Mouse (Mus musculus): Measurements from ENCODE around the gene Hist2h2bb. TPM values are rescaled to one million over a fixed set of nuclear protein-coding genes. Genes with fewer than 3 reads are reported as not detected.
"Not testable (repeated sequence)": the region's sequence is repeated elsewhere in the genome, so short reads cannot be mapped to it uniquely, and the experiment has no call there.

Gene Hist2h2bb
- 21.4 and 34.9 TPM in 2 replicates for polyA plus RNA-seq (2016; fragmentation: Nextera tagmentation; extraction: Ambion mirVana)

GRCm38 (mm10) chr3:96269511-96270474, at the start of gene Hist2h2bb:
TSS of gene Hist2h2bb (plus strand) at chr3:96269752.
- under 1% methylated on average over 45 of the region's 45 CpGs for WGBS
- peak; percentile 92 for ATAC-seq (ENCODE audit: insufficient number of reproducible peaks, insufficient read depth, low FRiP score, low TSS enrichment, low read depth)
- H3K9me3 ChIP-seq, result no peaks in the 10 kb centered on the region
- peaks cover 12% of the 10 kb centered on the region for H3K4me1 ChIP-seq (replicated peaks)
- peak within 1 kb of the TSS; percentile 98 for H3K27ac ChIP-seq
- H3K4me2 ChIP-seq, result peak within 1 kb of the TSS; percentile 77
- H3K27me3 ChIP-seq, result no peaks in the 10 kb centered on the region
- H3K4me3 ChIP-seq (replicated peaks), result peak within 1 kb of the TSS; percentile 53
- no peaks in the 10 kb centered on the region for H3K36me3 ChIP-seq
- H3K9ac ChIP-seq (replicated peaks), result peak within 1 kb of the TSS; percentile 81

DNA sequence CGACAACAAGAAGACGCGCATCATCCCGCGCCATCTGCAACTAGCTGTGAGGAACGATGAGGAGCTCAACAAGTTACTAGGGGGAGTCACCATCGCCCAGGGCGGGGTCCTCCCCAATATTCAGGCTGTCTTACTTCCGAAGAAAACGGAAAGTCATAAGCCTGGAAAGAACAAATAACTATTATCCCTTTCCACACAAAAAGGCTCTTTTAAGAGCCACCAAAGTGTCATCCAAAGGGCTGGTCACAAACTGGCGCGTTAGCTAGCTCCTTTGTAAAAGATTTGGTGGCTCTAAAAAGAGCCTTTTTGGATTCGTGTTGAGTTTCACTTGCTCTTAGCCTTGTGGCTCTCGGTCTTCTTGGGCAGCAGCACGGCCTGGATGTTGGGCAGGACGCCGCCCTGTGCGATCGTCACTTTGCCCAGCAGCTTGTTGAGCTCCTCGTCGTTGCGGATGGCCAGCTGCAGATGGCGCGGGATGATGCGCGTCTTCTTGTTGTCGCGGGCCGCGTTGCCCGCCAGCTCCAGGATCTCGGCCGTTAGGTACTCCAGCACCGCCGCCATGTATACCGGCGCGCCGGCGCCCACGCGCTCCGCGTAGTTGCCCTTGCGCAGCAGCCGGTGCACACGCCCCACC, 49.3 kb upstream of the Hist2h2bb start:
- peak overlapping the region; percentile 99 for H3K27ac ChIP-seq
- 0% methylated on average over 31 of the region's 47 CpGs for WGBS
- ATAC-seq (ENCODE audit: insufficient number of reproducible peaks, insufficient read depth, low FRiP score, low TSS enrichment, low read depth); H3K27me3 ChIP-seq; H3K36me3 ChIP-seq; H3K9me3 ChIP-seq: not testable (repeated sequence)
- H3K4me2 ChIP-seq, result peak overlapping the region; percentile 80
- peaks cover 36% of the 10 kb centered on the region for H3K4me1 ChIP-seq (replicated peaks)
- peak overlapping the region; percentile 59 for H3K4me3 ChIP-seq (replicated peaks)
- H3K9ac ChIP-seq (replicated peaks), result peak overlapping the region; percentile 87

DNA sequence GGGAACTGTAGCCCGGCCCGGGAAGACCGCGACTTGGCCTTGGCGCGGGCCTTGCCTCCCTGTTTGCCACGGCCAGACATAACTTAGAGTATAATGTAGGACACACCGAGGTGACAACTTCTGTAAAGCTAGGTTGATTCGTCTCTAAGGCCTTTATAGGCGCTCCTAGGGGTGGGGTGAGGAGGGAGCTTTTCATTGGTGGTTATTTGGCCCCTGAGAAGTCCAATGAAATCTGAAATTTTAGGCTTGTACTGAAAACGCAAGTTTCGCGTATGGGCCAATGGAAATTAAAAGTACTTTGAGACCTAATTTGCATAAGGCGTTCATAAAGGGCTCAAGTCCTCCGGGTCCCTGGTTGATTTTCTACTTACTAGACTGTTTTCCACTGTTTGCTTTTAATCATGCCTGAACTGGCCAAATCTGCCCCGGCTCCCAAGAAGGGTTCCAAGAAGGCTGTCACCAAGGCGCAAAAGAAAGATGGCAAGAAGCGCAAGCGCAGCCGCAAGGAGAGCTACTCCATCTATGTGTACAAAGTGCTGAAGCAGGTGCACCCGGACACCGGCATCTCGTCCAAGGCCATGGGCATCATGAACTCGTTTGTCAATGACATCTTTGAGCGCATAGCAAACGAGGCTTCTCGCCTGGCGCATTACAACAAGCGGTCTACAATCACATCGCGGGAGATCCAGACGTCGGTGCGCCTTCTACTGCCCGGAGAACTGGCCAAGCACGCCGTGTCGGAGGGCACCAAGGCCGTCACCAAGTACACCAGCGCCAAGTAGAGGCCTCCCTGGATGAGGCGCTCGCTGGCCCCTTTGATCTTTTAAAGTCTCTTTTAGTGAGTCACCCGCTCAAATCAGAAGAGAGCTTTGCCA, 48.5 kb upstream of the Hist2h2bb start, which contains the start of the genes Hist2h2ac and Hist2h2be:
Gene Hist2h2ac (minus strand): TSS at position 116 of the 875 bp plus-strand sequence.
Gene Hist2h2be (plus strand): TSS at position 355 of the 875 bp plus-strand sequence.
- H3K4me2 ChIP-seq, result peak within 1 kb of the TSS; percentile 80
- peak within 1 kb of the TSS; percentile 87 for H3K9ac ChIP-seq (replicated peaks)
- no peaks in the 10 kb centered on the region for H3K36me3 ChIP-seq
- H3K4me1 ChIP-seq (replicated peaks), result peaks cover 36% of the 10 kb centered on the region
- H3K27ac ChIP-seq, result peak within 1 kb of the TSS; percentile 99
- H3K27me3 ChIP-seq, result no peaks in the 10 kb centered on the region
- ATAC-seq (ENCODE audit: insufficient number of reproducible peaks, insufficient read depth, low FRiP score, low TSS enrichment, low read depth), result peak; percentile 89
- H3K4me3 ChIP-seq (replicated peaks), result peak within 1 kb of the TSS; percentile 59
- under 1% methylated on average over 43 of the region's 43 CpGs for WGBS
- no peaks in the 10 kb centered on the region for H3K9me3 ChIP-seq

DNA sequence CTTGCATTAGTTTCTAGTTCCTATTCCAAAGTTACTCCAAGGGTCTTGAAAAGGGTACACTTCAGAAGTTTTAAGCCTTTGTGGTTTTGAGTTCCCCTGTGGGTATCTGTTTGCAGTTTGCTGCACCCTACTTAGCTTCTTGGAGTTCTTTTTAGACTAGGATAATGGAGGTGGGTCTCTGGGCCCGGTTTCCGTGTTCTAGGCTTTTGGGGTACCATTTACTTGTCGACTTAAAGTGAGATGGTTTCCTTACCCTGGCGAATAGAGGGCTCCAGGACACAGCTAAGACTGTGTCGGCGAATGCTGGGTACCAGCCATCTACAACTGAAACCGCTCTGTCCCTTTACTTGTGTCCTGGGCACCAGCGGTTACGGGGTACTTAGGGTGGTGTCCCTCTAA, 47.9 kb upstream of the Hist2h2bb start:
- WGBS, result 21% methylated on average over 9 of the region's 9 CpGs
- Histone ChIP-seq H3K27me3 (no peaks in the 10 kb centered on the region), H3K4me2 (peak overlapping the region; percentile 80)

GRCm38 (mm10) chr3:96222774-96223173, 46.8 kb upstream of the Hist2h2bb start:
- Histone ChIP-seq H3K4me3 (replicated peaks) (no peak overlapping the region), H3K27ac (no peak overlapping the region), H3K4me1 (replicated peaks) (peaks cover 41% of the 10 kb centered on the region), H3K4me2 (peak overlapping the region; percentile 80), H3K27me3 (no peaks in the 10 kb centered on the region), H3K9me3 (no peaks in the 10 kb centered on the region), H3K9ac (replicated peaks) (no peak overlapping the region), H3K36me3 (no peaks in the 10 kb centered on the region)
- no peak for ATAC-seq (ENCODE audit: insufficient number of reproducible peaks, insufficient read depth, low FRiP score, low TSS enrichment, low read depth)
- WGBS, result 92% methylated on average over 4 of the region's 4 CpGs

More for the DNA sequence above, 47.9 kb upstream of the Hist2h2bb start:
- no peaks in the 10 kb centered on the region for H3K9me3 ChIP-seq
- H3K27ac ChIP-seq, result peak overlapping the region; percentile 99
- ATAC-seq (ENCODE audit: insufficient number of reproducible peaks, insufficient read depth, low FRiP score, low TSS enrichment, low read depth), result no peak
- H3K4me3 ChIP-seq (replicated peaks), result peak overlapping the region; percentile 59
- peaks cover 37% of the 10 kb centered on the region for H3K4me1 ChIP-seq (replicated peaks)
- H3K36me3 ChIP-seq, result no peaks in the 10 kb centered on the region
- peak overlapping the region; percentile 69 for H3K9ac ChIP-seq (replicated peaks)

- Histone ChIP-seq H3K4me2 (no peak overlapping the region), H3K27me3 (no peaks in the 10 kb centered on the region), H3K36me3 (no peaks in the 10 kb centered on the region), H3K4me3 (replicated peaks) (no peak overlapping the region), H3K27ac (no peak overlapping the region), H3K9ac (replicated peaks) (no peak overlapping the region), H3K9me3 (no peaks in the 10 kb centered on the region), H3K4me1 (replicated peaks) (peaks cover 34% of the 10 kb centered on the region)
- no peak for ATAC-seq (ENCODE audit: insufficient number of reproducible peaks, insufficient read depth, low FRiP score, low TSS enrichment, low read depth)
- 54% methylated on average over 2 of the region's 2 CpGs for WGBS
Observed at GRCm38 (mm10) chr3:96225421-96225820, 44.1 kb upstream of the Hist2h2bb start.

GRCm38 (mm10) chr3:96226695-96227648, 42.6 kb upstream of the Hist2h2bb start:
- no peak overlapping the region for H3K27ac ChIP-seq
- H3K4me2 ChIP-seq, result no peak overlapping the region
- WGBS, result 67% methylated on average over 8 of the region's 8 CpGs
- H3K27me3 ChIP-seq, result no peaks in the 10 kb centered on the region
- H3K4me1 ChIP-seq (replicated peaks), result peaks cover 27% of the 10 kb centered on the region
- H3K9ac ChIP-seq (replicated peaks), result no peak overlapping the region
- no peaks in the 10 kb centered on the region for H3K9me3 ChIP-seq
- H3K36me3 ChIP-seq, result no peaks in the 10 kb centered on the region
- no peak for ATAC-seq (ENCODE audit: insufficient number of reproducible peaks, insufficient read depth, low FRiP score, low TSS enrichment, low read depth)
- no peak overlapping the region for H3K4me3 ChIP-seq (replicated peaks)

- 71% methylated on average over 2 of the region's 2 CpGs for WGBS
- Histone ChIP-seq H3K4me1 (replicated peaks) (peaks cover 10% of the 10 kb centered on the region; the same call in 1 of the 2 replicates), H3K9ac (replicated peaks) (no peak overlapping the region), H3K36me3 (no peaks in the 10 kb centered on the region), H3K4me3 (replicated peaks) (no peak overlapping the region), H3K27ac (no peak overlapping the region), H3K9me3 (no peaks in the 10 kb centered on the region), H3K27me3 (no peaks in the 10 kb centered on the region), H3K4me2 (no peak overlapping the region)
- no peak for ATAC-seq (ENCODE audit: insufficient number of reproducible peaks, insufficient read depth, low FRiP score, low TSS enrichment, low read depth)
Observed at GRCm38 (mm10) chr3:96228828-96229227, 40.7 kb upstream of the Hist2h2bb start.

DNA sequence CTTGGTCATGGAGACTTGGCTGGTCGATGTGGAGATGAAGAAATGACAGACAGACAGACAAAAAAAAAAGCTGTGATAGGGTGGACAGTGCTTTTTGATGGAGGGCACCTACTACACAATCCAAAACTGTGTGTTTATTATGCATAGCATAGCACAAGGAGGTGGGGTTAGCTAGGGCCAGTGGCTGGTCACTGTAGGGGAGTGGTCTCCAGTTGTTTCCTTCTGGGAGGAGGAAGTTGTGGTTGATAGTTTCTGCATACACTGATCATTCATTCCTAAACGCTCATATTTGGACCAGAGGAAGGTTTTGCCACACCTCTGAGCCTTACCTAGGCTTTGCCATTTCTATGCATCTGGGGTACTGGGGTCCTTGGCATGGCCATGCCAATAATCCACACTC, 39.1 kb upstream of the Hist2h2bb start:
- Histone ChIP-seq H3K4me3 (replicated peaks) (no peak overlapping the region), H3K27me3 (no peaks in the 10 kb centered on the region)

More for the DNA sequence above, 39.1 kb upstream of the Hist2h2bb start:
- WGBS, result 82% methylated on average over 2 of the region's 2 CpGs
- ATAC-seq (ENCODE audit: insufficient number of reproducible peaks, insufficient read depth, low FRiP score, low TSS enrichment, low read depth), result no peak
- Histone ChIP-seq H3K36me3 (no peaks in the 10 kb centered on the region), H3K9me3 (no peaks in the 10 kb centered on the region), H3K4me2 (no peak overlapping the region), H3K4me1 (replicated peaks) (peaks cover 5% of the 10 kb centered on the region; the same call in 1 of the 2 replicates), H3K9ac (replicated peaks) (no peak overlapping the region), H3K27ac (no peak overlapping the region)
